Mouse (Mus musculus): ENCODE data around the gene A2ml1.

Gene A2ml1

DNA sequence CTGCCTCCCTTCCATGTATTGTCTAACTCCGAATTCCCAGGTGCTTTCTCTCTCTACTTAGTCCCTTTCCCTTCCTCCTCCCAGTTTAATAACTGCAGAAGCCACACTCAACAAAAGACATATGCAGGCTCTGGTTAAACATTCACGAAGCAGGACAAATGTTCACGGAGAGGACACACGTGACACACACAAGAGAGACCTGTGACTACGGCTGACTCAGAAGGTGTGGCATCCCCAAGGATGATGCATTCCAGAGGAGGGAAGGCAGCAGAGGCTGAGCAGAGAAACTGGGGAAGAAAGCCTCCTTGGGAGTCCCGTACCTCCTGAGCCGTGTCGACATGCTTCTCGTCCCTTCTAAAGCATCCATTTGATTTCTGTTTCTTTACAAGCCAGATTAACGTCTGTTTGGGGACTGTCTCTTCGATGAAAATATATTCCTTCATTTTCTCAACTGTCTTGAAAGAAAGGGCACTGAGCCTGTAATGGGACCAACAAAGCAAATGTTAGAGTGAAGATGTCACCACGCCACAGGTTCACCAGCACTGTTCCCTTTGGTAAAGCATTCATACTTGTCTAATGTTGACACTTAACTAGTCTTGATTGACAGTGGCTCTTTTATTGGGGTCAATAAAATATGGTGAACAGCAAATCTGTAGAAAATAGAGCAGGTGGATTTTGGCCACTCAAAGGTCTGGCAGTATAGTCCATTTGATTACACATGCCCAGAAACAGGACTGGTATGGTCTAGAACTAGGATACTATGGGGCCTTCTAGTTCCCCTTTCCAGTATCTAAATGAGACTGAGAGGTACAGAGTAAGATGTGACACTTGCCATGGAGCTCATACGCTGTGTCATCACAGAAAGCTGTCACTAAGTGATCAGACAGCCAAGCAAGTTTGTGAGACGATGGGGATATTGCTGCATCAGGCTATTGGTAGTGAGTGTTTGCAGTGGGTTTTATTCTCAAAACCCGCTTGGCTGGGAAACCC is 31.6 kb downstream of the A2ml1 start:
- DNase-seq (ENCODE audit: extremely low read depth, low read depth), result no peak

DNA sequence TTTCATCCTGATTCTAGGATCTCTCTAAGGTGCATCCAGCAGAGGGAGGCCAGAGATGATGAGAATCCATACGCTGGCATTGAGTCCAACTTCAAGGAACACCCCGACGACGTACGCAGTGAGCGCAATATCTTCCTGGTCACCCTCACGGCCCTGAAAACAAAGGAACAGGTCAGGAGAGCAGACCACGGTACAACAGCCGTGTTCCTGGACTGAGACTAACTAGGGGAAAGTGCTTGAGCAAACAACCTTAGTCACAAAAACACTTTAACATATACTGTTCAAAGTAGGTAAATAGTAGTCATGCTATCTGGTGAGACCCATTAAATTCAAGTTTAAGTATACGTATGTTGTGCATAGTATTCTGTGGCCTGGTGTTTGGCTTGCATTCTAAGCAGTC is 32.9 kb downstream of the A2ml1 start:
- DNase-seq (ENCODE audit: extremely low read depth, low read depth), result no peak

DNA sequence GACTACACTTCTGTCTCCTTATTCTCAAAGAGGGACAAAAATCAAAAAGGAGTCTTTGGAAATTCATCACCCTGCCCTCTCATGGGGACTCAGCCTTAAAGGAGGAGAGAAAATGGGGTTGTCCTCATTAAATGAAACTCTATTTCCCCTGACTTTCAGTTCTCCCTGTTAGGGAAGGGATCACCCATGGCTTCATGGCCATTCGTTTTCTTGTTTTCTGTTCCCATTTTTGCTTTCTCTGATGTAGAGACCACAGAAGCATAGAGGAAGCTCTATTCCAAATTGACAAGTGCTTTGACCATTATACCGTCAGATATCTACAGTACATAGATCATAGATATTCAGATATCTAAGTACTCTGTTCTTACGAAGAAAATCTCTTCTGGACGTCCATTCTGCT is 36.0 kb downstream of the A2ml1 start:
- no peak for DNase-seq (ENCODE audit: extremely low read depth, low read depth)

DNA sequence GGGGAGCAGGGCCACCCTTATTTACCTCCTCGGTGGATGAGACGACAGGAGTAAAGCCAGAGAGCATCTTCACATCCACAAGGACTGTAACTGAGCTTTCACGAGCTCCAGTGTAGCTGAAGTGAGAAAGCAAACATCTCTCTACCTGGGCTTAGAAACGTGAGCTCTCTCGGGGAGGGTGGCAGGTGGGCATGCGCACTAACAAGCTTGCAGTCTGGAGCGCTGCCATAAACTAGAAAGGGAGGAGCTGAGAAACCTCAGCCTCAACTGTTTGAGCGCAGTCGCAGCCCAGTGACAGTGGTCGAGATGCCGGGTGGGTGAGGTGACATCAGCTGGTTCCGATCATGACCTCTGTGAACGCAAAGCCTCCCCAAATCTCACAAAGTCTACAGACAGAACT is 38.2 kb downstream of the A2ml1 start:
- no peak for DNase-seq (ENCODE audit: extremely low read depth, low read depth)

DNA sequence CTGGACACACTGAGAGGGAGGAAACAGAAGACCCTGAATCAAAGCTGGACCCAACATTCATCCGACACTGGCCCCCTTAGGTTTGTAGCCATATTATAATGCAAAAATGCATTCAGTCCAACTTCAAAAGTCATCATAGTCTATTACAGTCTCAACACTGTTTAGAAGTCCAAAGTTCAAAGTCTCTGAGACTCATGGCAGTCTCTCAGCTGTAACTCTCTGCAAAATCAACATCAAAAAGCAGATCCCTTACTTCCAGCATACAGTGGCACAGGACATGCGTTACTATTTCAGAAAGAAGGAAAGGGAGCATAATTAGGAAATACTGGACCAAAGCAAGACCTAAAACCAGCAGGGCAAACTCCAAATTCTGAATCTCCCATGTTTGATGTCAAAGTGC is 46.2 kb downstream of the A2ml1 start:
- DNase-seq (ENCODE audit: extremely low read depth, low read depth), result no peak

DNA sequence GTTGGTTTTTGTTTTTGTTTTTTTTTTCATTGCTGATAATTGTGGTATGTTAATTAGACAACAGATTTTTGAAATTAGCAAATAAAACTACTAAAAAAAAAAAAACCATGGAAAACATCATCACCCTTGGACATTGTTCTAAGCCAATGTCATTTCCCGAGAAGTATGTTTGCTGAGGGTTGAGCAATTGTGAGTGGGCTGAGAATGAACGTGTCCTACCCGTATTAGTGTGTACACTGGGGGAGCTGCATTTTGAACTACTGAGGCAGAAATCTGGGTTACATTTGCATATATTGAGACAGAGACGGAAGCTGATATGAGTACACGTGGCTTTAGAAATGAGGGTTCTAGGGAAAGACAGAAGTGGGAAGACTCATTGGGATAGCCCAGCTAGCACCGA is 48.1 kb downstream of the A2ml1 start:
- DNase-seq (ENCODE audit: extremely low read depth, low read depth), result no peak

DNA sequence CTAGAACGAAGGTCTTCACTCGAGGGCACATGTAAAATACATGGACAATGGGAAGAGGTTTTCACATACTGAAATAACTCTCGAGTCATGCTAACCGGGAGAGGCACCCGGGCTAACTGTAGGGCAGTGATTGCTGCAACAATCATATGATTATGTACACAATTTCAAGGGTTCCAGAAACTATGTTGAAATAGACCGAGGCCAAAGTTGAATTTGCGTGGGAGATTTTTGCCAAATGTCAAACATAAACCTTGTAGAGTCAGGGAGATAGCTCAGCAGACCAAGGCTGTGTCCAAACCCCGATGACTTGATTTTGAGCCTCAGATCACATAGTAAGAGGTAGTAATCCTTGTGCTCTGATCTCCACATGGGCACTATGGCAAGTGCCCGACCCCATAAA is 48.7 kb downstream of the A2ml1 start:
- DNase-seq (ENCODE audit: extremely low read depth, low read depth), result no peak

DNA sequence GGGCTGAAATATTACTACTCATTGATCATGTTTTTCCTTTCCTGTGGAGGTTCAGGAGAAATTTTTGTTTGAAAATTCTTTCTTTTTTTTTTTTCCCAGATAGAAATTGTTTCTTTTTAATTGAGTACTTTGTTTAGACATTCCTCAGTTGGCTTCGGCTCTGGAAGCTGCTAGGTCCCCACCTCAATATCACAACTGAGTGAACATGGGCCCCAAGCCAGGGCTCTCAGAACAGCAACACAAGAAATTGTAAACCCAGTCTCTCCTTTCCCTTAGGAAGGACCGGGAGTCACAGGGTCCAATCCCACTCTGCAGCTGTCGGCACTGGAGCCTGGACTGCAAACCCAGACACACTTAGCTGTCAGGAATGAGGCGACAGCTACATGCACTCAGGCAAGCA is 52.9 kb downstream of the A2ml1 start:
- DNase-seq (ENCODE audit: extremely low read depth, low read depth), result no peak

DNA sequence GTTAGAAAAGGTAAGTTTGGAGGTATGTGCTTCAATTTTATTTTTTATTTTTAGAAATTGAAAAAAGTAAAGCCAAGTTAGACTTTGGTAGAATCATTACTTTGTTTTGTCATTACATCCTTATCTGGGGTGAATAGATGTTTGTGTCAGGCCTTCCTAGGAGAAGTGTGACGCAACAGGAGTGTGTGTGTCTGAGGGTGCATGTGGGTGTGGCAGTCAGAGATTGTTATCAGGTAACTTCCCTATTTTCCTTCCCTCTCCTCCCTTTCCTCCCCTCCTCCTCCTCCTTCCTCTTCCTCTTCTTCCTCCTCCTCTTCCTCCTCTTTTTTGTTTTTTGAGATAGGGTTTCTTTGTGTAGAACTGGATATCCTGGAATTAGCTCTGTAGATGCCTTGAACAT is 54.3 kb downstream of the A2ml1 start:
- DNase-seq (ENCODE audit: extremely low read depth, low read depth), result peak; percentile 15

DNA sequence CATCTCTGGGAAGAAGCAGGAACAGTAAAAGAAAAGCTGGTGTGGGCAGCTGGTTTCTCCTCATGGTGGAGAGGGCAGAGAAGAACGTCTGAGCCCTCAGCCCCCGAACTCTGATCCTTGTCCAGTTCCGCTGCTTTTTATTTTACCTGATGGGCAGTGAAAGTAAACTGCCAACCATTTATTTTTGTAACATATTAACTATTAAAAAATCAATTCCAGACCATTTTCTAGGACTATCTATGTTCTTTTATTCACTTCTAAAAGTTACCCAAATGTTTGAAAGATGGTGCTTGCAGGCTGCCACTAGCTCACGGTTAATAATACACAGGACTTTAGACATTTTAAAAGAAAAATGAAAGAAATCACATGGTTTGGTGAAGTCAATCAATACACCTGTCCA is 54.8 kb downstream of the A2ml1 start, which contains the start of gene Pzp:
Gene Pzp (minus strand): TSS at position 120 of the 400 bp plus-strand sequence.
- no peak for DNase-seq (ENCODE audit: extremely low read depth, low read depth)

DNA sequence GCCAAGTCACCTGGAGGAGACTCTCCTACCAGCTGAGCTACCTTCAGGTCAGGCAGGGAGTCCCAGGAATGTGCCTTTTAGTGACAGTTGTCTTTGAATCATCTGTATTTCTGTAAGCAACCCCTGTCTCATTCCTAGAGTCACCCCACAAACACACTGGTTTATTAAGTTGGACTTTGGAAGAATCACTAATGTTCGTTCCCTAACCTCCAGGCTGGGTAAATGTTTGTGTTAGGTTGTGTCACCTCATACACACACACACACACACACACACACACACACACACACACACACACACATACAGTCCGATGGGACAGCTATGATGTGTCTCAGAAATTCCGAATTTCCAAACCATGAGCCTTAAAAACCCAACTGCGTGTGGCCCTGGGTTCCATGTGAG is 55.6 kb downstream of the A2ml1 start:
- DNase-seq (ENCODE audit: extremely low read depth, low read depth), result no peak

DNA sequence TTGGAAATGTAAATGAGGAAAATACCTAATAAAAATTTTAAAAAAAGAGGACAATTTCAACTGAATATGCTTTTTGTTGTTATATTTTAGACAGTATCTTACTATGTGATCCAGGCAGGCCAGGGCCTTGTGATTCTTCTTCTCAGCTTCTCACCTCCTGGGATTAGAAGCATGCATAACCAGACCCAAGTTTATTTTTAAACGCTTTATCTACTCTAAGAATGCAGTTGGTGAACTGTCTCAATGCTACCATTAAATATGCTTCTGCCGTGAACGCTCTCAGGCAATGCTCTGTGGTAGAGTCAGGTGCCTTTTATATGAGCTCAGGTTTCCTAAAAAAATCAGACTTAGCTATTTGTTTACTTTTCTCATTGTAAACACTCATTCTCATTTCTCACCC is 58.0 kb downstream of the A2ml1 start:
- DNase-seq (ENCODE audit: extremely low read depth, low read depth), result no peak

DNA sequence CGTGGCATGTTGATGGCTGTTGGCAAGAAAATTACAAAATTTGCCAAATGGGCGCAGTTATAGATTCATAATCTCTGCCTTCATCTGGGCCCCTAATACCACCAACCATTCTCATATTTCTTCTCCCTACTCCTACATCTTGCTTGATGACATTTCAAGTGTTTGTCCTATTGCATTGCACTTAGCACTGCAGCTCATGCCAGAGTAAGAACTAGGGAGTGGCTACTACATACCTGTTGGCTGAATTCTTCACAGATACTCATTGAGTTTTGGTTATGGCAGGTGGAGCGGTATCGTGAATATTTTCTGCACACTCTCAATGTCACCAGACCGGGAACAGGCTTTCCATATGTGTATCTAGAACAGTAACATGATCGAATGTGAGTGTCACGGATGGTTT is 62.2 kb downstream of the A2ml1 start:
- no peak for DNase-seq (ENCODE audit: extremely low read depth, low read depth)

DNA sequence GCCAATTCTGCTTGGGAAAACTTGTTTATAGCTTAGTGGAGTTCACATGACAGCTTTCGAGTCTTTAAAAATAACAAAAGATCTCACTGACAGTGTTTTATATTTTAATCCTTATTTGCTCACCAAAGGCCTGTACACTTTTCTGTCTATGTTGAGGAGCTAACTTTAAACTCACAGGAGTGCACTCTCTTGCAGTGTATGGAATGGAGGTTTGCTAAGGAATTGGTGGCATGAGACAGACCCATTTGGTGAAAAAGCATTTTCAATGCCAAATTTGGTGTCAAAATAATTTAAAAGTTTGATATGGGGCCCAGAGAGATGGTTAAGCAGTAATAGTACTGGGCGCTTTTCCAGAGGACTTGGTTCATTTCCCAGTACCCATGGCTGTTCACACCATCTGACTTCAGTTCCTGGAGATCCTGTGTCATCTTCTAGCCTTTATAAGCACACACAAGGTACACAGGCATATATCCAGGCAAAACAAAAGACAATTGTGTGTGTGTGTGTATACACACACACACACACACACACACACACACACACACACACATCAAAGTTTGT is 75.7 kb downstream of the A2ml1 start:
- no peak for DNase-seq (ENCODE audit: extremely low read depth, low read depth)

DNA sequence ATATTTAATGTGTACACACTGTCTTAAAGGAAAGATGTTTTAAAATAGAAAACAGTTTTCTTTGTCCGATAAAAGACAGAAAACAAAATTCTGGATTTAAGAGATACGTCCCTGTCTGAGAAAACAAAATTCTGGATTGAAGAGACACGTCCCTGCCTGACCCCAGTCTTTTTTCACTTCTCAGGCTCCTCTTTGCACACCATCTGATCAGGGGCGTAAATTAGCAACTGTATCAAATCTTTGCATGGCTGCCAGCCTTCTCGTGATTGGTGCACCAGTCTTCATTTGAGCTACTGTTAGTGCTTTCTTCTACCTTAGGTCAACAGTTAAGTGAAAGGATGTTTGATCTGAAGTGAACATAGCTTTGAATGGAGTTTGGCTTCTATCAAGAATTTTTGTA is 76.7 kb downstream of the A2ml1 start:
- no peak for DNase-seq (ENCODE audit: extremely low read depth, low read depth)

DNA sequence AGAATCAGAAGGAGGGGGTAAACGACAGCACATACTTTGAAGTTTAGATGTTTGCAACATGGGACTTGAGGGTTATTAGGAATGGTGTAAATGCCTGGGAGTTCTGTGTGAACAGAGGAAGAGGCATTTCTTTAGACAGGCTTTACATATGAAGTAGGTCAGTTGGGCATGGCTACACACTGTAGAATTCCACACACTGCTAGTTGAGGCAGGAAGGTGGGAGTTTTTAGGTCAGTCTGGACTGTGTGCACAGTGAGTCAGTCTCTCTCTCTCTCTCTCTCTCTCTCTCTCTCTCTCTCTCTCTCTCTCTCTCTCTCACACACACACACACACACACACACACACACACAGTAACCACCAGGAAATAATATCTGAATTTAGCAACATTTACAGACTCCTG is 86.1 kb downstream of the A2ml1 start:
- DNase-seq (ENCODE audit: extremely low read depth, low read depth), result no peak

DNA sequence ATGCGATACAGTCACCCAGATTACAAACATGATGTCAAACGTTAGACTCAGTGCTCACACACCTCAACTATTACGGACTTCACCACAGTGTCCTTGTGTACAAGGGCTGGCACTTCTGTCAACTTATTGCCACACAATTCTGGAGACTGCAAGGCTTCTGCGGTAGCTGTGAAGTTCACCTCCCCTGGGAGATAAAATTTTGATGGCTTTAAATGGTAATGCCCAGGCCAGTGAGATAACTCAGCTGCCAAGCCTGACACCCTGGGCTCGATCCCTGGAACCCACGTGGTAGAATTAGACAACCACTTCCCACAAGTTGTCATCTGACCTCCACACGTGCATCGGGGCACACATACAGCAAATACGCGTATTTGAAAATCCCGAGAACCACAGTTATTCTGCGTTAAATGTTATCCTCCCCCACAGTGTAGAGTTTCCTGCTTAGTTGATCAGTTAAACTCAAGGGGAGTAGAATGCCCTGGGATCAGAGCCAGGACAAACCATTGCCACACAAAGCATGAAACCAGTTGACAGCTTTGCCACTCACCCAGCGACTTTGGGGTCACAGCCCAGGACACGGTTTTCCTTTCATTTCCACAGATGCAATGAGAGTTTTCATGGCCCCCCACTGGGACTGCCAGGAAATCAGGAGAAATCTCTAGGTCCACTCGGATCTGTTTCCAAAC is 86.6 kb downstream of the A2ml1 start:
- DNase-seq (ENCODE audit: extremely low read depth, low read depth), result no peak

DNA sequence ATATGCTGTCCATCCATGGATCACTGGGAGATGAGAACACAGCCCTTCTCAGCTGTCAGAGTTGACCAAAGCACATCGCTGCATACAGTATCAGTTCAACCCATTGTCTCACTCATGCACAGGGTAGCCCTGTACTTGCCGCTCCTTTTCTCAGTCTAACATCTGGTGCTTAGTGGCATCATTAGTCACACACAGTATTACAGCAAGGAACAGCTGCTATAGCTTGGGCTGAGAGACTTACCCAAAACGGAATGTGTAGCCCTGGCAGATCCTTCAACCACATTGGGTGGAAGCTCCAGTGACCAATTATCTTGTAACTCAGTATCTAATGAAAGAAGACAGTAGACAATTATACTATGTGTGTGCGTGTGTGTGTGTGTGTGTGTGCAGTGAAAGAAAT is 89.5 kb downstream of the A2ml1 start:
- DNase-seq (ENCODE audit: extremely low read depth, low read depth), result no peak

DNA sequence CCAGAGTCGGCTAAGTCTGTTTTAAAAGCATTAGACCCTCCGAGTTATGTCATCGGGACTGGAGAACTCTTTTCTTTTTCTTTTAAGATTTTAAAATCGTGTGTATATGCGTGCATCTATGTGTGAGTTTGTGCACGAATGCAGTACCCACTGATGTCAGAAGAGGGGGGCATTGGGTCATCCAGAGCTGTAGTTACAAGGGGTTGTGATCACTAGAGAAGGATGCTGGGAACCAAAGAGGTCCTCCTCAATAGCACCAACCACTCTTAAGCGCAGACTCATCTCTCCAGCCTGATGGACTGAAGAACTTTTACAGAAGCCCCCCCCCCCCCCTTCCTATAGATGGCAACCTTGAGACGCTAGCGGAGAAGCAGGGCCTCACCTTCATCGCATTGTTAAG is 91.3 kb downstream of the A2ml1 start:
- no peak for DNase-seq (ENCODE audit: extremely low read depth, low read depth)

Measured in MEL-GATA-1-ER (cell line).